Mouse (Mus musculus) heart, embryonic 13.5 days (tissue): ENCODE data around the gene Wtap. TPM values are rescaled to one million over a fixed set of nuclear protein-coding genes. Genes with fewer than 3 reads are reported as not detected.
"Not testable (repeated sequence)": the region's sequence is repeated elsewhere in the genome, so short reads cannot be mapped to it uniquely, and the experiment has no call there.

Source experiments
- ATAC-seq: fragments of 200-750 bp; cut with Nextera tagmentation; 2 replicates; pipeline ENCODE4 v1.8.0; 2017; ENCODE audit warnings: moderate TSS enrichment; ENCODE audit not compliant: insufficient number of reproducible peaks, low FRiP score, low TSS enrichment; ENCODE audit errors: extremely low read depth
- H3K27ac ChIP-seq: fragments of 300-500 bp; sonication (generic); replicated peaks from 2 replicates; pipeline ENCODE4 v1.5.1; 2015; ENCODE audit warnings: moderate library complexity, mild to moderate bottlenecking, inconsistent platforms
- H3K27me3 ChIP-seq: fragments of 300-500 bp; sonication (generic); replicated peaks from 2 replicates; pipeline ENCODE4 v1.6.1; 2015; ENCODE audit warnings: mild to moderate bottlenecking, inconsistent platforms
- H3K36me3 ChIP-seq: fragments of 300-500 bp; sonication (generic); 2 replicates; pipeline ENCODE4 v1.6.1; 2015; ENCODE audit warnings: mild to moderate bottlenecking, inconsistent platforms
- H3K4me1 ChIP-seq: fragments of 300-500 bp; sonication (generic); 2 replicates; pipeline ENCODE4 v1.6.1; 2015; ENCODE audit warnings: inconsistent platforms
- H3K4me2 ChIP-seq: fragments of 300-500 bp; sonication (generic); 2 replicates; pipeline ENCODE4 v1.6.1; 2015; ENCODE audit warnings: inconsistent platforms, mild to moderate bottlenecking, moderate library complexity
- H3K4me3 ChIP-seq: fragments of 300-500 bp; sonication (generic); 2 replicates; pipeline ENCODE4 v1.5.1; 2015; ENCODE audit warnings: moderate library complexity, mild to moderate bottlenecking, inconsistent platforms
- H3K9ac ChIP-seq: fragments of 300-500 bp; sonication (generic); 2 replicates; pipeline ENCODE4 v1.6.1; 2015; ENCODE audit warnings: inconsistent platforms, mild to moderate bottlenecking, moderate library complexity
- H3K9me3 ChIP-seq: fragments of 300-500 bp; sonication (generic); 2 replicates; pipeline ENCODE4 v1.6.1; 2016; ENCODE audit warnings: inconsistent platforms
- WGBS: fragments of 180-500 bp; shearing (Covaris S2); methylation state at CpG from one replicate; pipeline ENCODE4 v1.1.7; 2015; ENCODE audit warnings: mixed read lengths; 5-methylcytosine and 5-hydroxymethylcytosine counted together
- polyA plus RNA-seq: library from polyadenylated mRNA; unstranded; fragments of >200 nt; fragmentation: Nextera tagmentation; extraction: Ambion mirVana; gene quantifications from 2 replicates; pipeline ENCODE4 v1.2.1, GENCODE M21; 2015

The Wtap gene
- polyA plus RNA-seq, 1 experiment from 2014 or later, result 80.5 TPM

GRCm38 (mm10) chr17:12935719-12936118, 58.2 kb downstream of the Wtap start:
- Histone ChIP-seq H3K4me2 (no peak overlapping the region), H3K27me3 (no peaks in the 10 kb centered on the region), H3K4me3 (no peak overlapping the region), H3K27ac (no peak overlapping the region), H3K36me3 (no peaks in the 10 kb centered on the region), H3K9me3 (no peaks in the 10 kb centered on the region), H3K9ac (no peak overlapping the region), H3K4me1 (peaks cover 8% of the 10 kb centered on the region; the same call in 1 of the 2 replicates)
- WGBS, result 66% methylated on average over 4 of the region's 4 CpGs
- ATAC-seq, result no peak

GRCm38 (mm10) chr17:12931576-12931975, 62.4 kb downstream of the Wtap start:
- not testable (repeated sequence) for ATAC-seq, H3K9ac ChIP-seq, H3K9me3 ChIP-seq, H3K27me3 ChIP-seq, H3K4me1 ChIP-seq, H3K4me2 ChIP-seq, H3K27ac ChIP-seq, H3K4me3 ChIP-seq, H3K36me3 ChIP-seq
- WGBS, result 83% methylated on average over 5 of the region's 5 CpGs

- no peak overlapping the region for H3K27ac ChIP-seq
- H3K4me1 ChIP-seq, result no peaks in the 10 kb centered on the region
- H3K9ac ChIP-seq, result no peak overlapping the region
- no peak for ATAC-seq
- WGBS, result 86% methylated on average over 8 of the region's 8 CpGs
- H3K27me3 ChIP-seq, result no peaks in the 10 kb centered on the region
- peaks cover 61% of the 10 kb centered on the region for H3K36me3 ChIP-seq
- H3K4me2 ChIP-seq, result no peak overlapping the region
- H3K4me3 ChIP-seq, result no peak overlapping the region
- no peaks in the 10 kb centered on the region for H3K9me3 ChIP-seq
These were observed 68.2 kb downstream of the Wtap start for GRCm38 (mm10) chr17:12925703-12926180.

- Histone ChIP-seq H3K27me3 (no peaks in the 10 kb centered on the region), H3K27ac (no peak overlapping the region), H3K4me2 (no peak overlapping the region), H3K4me1 (no peaks in the 10 kb centered on the region), H3K9me3 (no peaks in the 10 kb centered on the region), H3K9ac (no peak overlapping the region), H3K36me3 (peaks cover 68% of the 10 kb centered on the region), H3K4me3 (no peak overlapping the region)
- 76% methylated on average over 3 of the region's 3 CpGs for WGBS
- no peak for ATAC-seq
These were observed 69.0 kb downstream of the Wtap start for GRCm38 (mm10) chr17:12925001-12925400.

GRCm38 (mm10) chr17:12921073-12921472, 72.9 kb downstream of the Wtap start:
- Histone ChIP-seq H3K27me3 (no peaks in the 10 kb centered on the region), H3K4me3 (no peak overlapping the region), H3K4me2 (no peak overlapping the region), H3K9me3 (no peaks in the 10 kb centered on the region), H3K27ac (no peak overlapping the region), H3K4me1 (peaks cover 8% of the 10 kb centered on the region), H3K9ac (no peak overlapping the region), H3K36me3 (peaks cover 75% of the 10 kb centered on the region)
- 91% methylated on average over 1 of the region's 1 CpGs for WGBS
- ATAC-seq, result no peak

Other genes starting within 250 kb of the Wtap start
- 142 and 143 TPM in 2 replicates for gene Igf2r, start 224.5 kb downstream of the Wtap start, polyA plus RNA-seq
- 0.25 and 0.31 TPM in 2 replicates for gene Mas1, start 126.0 kb downstream of the Wtap start, polyA plus RNA-seq
- gene Mrgprh, start 118.1 kb downstream of the Wtap start, polyA plus RNA-seq, result 0.14 TPM in 1 of 2 replicates, not detected in the other
- 0.70 and 1.0 TPM in 2 replicates for gene Pnldc1, start 83.9 kb downstream of the Wtap start, polyA plus RNA-seq
- gene Tcp1, start 78.5 kb downstream of the Wtap start, polyA plus RNA-seq, result 315 and 348 TPM in 2 replicates
- gene Mrpl18, start 77.8 kb downstream of the Wtap start, polyA plus RNA-seq, result 166 and 194 TPM in 2 replicates
- 0.13 and 0.47 TPM in 2 replicates for gene Acat3, start 53.6 kb downstream of the Wtap start, polyA plus RNA-seq
- gene Acat2, start 33.4 kb downstream of the Wtap start, polyA plus RNA-seq, result 48.9 and 50.9 TPM in 2 replicates
- 305 and 354 TPM in 2 replicates for gene Sod2, start 12.7 kb upstream of the Wtap start, polyA plus RNA-seq
- gene Gpr31b, start 58.1 kb upstream of the Wtap start, polyA plus RNA-seq, result 0.13 TPM in 1 of 2 replicates, not detected in the other
- 0.11 TPM in 1 of 2 replicates, not detected in the other for gene Tcp10b, start 66.9 kb upstream of the Wtap start, polyA plus RNA-seq
- not detected in 2 replicates for gene Unc93a, start 137.6 kb upstream of the Wtap start, polyA plus RNA-seq
- gene Smok2a, start 227.0 kb upstream of the Wtap start, polyA plus RNA-seq, result not detected in 2 replicates
- not detected in 2 replicates for gene Smok2b, start 236.1 kb upstream of the Wtap start, polyA plus RNA-seq